Mouse (Mus musculus) B cell, adult 2 months (primary cell): ENCODE results near the gene Slc39a11.

Experiments
- DNase-seq, 2 experiments: peaks; one replicate each; pipeline ENCODE4 v3.0.0; 2022

Gene Slc39a11

DNA sequence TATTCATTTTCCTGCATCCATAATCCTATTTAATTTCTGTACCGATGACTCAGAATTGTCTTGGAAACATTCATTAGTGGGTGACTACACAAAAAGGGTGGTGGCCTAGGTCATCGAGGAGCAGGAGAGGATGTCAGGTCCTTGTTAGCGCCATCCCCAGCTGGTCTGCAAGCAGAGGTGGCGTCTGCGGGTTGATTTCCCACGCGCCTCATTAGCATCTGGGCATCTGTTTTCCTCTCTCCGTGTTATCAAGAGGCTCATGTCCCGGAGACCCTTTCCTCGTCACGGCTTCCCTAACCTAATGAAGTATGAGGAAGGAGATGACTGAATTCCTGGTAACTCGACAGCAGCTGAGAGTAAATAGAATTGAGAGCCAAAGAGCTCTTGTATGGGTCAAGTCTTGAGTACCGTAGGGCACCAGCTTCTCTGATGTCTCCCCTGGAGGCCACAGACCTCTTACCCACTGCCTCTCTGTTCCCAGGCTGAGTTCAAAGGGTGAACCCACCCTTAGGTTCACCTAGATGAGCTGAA lies 319.8 kb downstream of the Slc39a11 start:
- DNase-seq, result no peak

DNA sequence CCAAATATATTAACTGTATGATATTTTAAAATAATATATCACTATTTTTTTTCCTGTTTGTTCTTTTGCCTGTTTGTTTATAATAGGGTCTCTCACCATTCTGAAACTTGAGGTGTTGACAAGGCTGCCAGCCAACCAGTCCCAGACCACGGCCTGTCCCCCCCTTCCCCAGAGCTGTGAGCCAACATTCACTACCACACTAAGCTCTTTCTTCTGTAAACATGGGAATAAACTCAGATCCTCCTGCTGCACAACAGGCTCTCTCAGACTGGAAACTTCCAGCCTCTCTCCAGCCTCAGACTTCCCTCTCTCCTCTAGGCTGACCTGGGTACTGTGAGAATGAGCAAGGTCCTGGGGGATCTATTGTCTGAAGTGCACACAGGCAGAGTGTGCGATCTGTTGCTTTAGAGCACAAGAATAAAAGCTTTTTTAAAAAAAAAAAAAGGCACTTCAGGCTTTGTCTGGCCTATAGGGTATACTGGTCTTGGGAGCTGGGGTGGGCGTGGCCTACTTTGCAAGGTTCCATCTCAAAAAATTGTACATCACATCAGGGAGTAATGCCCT lies 322.3 kb downstream of the Slc39a11 start:
- DNase-seq, result no peak

DNA sequence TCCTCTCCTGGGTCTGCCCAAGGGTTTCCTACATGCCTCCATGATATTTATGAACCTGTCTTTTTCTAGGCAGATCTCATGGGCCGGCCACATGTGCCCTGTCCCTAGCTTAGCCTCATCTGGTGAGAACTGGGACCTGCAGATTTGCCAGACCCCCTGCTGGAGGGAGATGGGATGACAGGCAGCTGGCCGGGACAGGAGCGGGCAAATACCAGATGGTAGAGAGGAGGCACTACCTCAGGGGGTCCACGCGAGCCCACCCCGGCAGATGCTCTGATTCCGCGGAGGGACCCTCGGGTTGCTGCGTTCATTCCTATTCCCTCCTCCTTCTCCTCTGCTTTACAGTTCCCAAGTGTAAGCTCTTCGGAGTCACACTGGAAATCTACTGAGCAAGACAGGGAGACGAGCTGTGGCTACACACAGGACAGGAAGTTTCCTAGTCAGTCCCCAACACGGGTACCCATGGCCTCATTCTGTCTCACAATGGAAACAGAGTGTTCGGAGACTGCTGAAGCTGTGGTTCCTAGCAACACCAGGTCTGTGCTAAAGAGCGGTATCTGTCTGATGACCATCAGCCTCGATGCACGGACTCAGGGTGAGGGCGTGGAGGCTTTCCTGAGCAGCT lies 323.4 kb downstream of the Slc39a11 start:
- DNase-seq, result peak; percentile 71 to 73

DNA sequence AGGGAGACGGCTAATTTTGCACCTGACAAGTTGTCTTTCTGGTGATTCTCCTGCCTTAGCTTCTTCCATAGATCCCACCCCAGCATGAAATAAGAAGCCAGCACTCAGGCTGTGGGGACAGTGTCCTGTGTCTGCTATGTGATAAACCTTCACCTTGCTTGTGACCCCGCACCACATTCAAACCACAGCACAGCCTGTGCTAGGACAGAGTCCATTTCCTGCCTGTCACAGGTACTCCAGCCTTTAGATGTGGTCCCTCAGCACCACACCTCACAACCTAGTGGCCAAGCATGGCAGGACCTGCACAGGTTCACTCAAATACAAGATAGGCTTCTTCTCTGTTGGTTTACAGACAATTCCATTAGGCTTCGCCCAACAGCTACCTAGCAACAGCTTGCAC lies 328.3 kb downstream of the Slc39a11 start:
- no peak for DNase-seq

DNA sequence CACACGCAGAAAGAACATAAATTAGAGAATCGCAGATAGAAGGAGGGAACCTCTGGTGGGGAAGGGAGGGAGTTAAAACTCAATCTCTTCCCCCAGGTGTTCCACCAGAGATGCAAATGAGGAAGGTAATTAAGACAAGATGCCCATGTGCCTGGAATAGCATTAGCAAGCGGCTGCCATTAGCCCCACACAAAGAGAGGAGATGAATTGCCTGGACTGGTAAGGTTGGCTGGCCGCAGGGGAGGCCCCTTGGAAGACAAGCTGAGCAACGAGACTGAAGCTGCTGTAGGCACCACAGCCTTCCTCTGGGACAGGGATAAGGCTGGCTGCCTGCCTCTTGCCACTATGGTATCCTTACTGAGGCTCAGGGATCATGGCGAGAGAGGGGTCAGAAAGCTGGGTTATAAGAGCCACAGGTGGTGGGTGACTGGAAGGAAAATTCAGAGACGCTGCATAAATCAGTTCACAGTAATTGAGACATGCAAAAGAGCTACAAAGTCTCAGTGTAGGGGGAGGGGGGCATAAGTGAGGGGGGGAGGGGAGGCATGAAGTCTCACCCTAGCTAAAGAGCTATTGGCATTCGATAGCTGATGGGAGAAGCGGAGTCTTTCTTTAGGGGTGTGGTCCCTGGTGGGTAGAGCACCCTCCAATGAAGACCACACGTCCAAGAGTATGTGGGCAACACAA lies 340.5 kb downstream of the Slc39a11 start:
- no peak for DNase-seq

DNA sequence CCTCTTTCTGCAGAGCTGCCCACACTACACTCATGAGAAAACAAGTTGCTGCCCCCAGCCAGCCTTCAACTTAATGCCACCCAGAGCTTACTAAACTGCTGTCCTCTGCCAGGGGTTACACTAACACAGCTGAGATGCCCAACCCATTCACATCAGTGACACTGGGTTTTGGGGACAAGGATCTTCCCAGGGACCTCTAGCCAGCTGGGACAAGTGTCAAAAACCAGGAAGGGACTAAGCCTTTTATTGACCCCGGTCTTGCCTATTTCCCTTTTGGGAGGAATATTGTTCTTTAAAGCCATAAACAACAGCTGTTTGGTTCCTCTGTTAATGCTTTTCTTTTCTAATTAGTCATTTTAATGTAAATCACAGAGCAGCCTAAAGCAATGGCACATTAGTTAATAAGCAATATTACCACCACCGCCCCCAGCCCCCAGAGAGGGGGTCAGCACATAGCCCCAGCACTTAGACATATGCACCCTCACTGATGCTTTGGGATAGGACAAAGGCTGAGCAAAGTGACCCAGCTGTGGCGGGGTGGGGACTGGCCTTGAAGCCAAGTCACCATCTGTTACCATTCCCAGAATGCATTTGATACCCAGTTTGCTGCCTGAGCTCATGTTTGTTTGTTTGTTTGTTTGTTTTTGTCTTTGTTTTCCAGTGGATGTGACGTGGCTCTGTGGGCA lies 341.5 kb downstream of the Slc39a11 start:
- DNase-seq, result no peak

DNA sequence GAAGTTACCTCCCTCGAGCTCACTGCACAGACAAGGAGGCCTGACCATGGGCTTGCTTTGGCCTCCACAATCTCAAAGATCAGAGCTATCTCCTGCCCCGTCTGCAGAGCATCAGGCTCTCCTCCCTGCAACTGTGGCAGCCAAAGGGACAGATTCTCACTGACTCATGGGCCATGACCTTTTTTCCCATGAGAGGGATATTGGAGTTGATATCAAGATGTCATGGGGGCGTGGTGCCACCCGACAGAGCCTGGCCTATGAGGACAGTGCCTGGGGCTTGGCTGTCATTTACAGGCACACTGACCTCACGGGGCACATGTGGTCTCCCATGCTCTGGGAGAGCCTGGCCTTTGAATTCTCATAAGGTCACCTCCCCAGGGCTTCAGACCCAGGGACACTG lies 346.7 kb downstream of the Slc39a11 start:
- no peak for DNase-seq

DNA sequence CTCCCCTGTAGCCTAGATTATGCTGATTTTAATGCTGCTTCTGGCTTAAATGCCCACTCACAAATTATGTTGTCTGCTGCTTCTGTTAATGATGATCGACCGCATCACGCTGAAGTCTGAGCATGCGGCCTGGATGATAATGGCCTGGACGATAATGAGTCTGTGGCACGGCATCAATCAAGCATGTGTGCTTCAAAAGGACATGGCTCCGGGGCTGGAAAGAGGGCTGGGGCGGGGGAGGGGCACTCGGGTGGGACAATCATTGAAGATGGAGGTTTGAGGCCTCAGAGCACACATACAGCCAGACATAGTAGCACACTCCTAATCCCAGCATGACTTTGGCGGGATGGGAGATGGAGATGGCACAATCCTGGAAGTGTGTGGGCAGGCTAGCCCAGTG lies 350.4 kb downstream of the Slc39a11 start:
- no peak for DNase-seq

DNA sequence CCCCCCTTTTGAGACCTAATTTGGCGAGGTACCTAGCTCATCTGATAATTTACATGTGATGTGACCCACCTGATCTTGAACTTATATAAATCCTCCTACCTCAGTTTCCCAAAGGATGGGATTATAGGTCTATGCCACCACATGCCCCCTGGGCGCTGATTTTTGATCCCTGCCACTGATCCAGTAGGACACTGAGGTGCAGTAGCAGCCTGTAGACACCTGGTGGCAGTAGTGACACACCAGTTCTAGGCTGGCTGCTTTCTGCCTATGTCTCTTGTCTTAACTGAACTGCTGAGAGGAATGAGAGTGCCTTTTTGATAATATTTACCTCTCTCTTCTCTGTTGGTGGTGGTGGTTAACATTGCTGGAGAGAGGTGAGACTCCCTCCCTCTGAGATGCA lies 352.1 kb downstream of the Slc39a11 start:
- peak; percentile 69 to 74 for DNase-seq

DNA sequence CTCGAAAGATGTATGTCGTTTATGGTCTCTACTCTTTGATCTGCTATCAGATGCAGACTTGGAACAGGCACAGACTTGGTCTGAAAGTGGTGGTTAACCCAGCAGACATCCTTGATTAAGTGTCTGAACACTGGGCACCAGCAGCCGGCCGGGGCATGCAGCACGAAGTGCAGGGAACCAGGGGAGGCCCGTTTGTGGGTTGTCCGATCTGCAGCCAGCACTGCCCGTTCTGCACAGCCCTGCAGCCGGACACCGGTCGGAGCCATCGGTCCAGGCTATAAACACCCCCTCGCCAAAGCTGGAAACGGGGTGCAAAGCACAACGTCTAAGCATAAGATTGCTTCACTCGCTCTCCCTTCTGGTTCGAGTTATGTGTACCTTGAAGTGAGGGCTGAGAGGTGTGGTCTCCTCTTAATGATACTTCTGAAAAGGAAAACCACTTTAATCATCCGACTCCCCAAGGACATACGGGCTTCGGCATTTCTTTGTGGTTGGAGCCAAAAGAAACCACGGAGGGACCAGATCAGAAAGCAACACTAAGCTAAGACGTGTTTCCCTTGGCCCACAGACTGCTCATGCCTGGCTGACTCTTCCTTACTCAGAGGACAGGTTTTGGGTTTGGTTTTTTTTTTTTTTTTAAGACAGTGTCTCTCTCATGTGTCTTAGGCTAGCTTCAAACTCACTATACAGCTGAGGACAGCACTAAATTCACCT lies 352.8 kb downstream of the Slc39a11 start:
- DNase-seq, result no peak

DNA sequence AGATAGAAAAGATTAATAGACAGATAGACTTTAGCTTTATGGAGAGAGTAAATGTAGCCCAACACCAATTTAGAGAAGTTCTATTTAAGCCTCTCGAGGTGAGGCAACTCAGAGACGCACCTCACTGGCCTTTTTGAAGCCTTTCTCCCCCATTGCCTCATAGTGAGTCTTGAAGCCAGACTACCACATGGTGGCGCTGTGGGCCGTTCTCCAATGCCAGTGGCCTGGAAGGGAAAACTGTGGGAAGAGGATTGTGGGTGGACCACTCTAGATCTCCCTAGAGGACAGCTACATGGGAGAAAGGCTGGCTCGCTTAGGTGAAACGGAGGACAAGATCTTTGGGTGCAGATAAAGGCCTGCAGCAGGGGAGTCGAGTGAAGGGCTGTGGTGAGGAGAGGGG lies 353.7 kb downstream of the Slc39a11 start:
- DNase-seq, result peak; percentile 27 to 34

DNA sequence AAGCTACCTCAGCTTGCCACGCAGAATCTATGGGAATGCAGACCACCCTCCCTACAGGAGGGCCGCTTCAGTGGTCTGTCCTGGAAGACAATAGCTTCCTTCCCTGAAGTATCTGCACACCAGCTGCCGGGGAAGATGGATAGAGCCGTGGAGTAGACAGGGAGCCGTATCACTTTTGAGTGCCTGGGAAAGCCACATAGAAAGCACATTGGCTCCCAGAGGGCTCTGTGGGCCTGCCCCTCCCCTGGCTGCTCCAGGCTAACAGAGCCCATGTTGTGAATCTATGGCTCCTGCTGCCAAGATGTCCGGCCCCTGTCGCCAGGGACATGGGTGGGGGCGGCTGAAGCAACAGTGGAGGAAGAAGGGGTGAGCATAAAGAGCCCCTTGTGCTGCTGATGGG lies 355.4 kb downstream of the Slc39a11 start:
- DNase-seq, result no peak

DNA sequence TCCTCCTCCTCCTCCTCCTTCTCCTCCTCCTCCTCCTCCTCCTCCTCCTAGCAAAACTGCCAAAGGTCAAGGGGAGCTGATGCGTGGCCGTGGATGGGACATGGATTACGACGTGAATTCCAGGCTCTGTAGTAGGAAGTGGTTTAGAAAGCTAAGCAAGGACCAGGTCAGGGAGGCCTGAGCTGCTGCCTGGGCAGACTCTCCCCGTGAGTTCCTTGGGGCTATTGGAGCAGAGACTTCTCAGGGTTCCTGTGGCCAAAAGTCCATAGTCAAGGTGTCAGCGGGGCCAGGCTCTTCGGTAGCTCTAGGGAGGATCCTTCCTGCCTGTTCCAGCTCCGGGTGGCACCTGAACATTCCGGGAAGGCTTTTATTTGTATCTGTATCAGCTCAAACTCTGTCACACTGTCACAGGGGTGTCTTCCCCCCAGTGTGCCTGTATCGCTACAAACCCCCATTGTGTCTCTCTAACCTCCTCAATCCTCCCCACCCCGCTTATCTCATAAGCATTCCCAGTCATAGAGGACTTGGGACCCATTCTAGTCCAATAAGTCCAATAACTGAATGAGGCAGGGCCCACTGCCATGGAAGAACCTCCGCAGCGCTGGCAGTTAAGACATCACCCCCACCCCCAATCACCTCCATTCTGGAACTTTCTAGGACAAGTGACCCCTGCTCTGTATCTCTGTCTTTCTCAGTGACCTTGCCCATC lies 356.8 kb downstream of the Slc39a11 start:
- DNase-seq, result no peak

DNA sequence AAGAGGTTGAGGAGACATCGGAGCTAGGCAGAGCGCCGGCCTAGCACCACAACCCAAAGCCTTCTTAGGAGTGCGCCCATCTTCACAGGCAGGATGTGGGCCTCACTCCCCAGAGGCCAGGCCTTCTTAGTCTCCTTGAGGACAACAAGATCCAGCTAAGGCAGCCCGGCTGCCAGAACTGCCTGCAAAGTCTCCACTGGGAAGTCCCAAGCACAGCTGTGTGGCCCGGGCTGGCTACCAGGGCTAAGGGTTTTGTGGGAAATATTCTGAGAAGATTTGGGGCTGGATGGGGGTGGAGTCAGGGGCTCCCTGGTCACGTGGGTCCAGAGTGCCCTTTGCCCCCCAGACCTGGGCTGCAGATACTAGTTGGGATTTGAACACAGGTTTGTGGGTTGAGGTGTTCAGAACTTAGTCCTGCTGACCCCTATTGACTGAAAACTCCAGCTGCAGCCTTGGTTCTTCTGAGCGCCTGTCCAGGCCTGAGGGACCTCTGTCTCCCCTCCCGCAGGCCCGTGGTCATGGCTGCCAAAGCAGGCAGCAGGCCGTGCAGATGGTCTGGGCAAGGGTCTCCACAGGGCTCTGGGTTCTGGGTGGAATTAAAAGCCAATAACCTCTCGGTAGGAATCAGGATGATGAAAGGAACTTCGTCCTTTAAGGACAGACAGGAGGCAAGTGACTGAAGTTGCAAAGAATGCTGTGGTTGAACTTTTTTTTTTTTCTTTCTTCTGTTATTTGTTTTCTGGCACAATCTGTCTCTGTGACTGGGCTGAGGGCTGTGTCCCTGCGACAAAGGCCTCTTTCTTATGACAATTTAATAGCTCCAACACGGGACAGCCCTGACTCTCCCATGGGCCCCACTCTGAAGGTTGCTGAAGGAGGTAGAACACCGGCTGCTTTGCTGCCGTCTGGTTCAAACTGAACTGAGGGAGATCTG lies 357.8 kb downstream of the Slc39a11 start:
- DNase-seq, result no peak

DNA sequence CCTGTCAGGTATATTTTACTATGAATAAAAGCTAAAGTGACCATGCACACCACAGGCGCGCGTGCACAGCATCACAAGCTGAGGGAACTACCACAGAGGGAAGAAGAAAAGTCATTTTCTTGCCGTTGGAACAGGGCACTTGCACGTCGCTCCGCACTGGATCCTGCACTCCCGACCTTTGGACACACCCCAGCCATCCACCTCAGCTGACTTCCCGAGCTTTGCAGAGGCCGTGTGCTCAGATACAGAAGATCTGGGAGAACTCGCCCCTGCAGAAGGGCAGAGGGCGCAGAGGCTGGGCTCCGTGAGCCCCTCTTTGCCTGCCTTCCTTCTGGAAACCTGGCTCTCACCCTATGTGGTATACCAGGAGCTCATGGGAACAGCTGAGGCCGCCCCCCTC lies 359.0 kb downstream of the Slc39a11 start:
- DNase-seq, result no peak

DNA sequence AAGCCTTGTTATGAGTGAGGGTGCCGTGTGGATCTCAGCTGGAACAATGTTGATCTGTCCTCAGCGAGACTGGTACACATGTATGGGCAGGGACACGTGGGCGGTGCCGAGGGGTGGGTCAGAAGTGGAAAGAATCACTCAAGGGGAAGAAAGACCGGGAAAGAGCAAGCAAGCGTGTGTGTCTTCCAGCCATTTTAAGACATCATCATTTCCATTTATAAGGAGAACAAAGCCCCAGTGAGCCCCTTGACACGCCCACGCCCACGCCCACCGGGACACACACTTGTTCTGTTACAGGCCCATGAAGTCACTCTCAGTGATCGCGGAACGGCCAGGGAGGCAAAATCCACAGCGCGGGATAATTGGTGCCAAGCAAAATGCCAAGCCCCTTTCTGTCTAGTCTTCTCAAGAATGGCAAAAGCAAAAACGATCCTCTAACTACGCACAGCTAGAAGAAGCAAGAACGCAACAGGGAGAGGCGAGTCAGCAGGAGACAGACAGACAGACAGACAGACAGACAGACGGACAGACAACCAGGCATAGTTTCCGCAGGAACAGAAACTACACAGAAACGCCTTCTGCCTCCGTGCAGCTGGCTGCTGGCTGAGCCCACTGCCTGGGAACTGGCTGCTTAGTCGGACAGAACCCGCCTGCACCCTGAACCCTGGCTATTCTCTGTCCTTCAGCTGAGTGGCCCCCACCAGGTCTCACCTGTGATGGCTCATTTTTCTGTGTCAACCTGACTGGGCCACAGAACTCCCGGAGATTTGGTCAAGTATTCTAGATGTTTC lies 364.7 kb downstream of the Slc39a11 start:
- DNase-seq, result no peak

DNA sequence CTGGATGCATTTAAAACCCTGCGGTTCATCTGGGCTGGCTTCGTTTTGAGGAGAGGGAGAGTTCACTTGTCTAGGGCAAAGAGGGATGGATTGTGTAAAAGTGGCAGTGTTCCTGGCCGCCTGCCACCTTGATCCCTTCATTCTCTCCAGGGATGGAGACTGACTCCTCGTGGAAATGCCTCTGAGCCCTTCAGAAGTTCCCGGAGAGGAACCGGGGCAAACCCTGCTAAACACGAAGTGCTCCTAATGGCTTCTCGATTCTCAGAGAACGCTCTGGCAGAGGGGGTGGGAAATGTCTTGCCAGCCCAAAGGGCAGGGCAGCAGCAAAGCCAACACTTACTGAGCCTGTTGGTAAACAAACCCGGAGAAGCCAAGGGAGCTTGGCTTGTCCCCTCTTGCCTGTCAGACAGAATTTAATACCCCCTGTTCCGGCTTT lies 366.5 kb downstream of the Slc39a11 start:
- no peak for DNase-seq

DNA sequence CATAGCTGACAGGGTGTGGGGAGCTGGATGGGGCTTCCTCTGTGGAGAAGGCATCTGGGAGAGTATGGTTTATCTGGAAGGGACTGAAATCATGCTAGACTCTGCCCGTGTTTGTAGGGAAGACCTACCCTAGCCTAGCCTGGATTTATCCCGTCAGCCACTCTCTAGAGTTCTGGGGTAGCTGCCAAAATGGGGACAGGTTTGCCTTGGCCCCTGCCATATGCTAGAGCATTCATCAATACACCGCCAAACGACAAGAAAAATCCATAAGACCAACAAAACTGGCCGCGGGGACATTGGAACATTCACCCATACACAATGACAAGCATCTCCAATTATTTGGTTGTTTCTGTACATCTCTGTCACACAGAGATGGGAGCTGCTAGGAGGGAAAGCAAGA lies 371.6 kb downstream of the Slc39a11 start:
- DNase-seq, result no peak

DNA sequence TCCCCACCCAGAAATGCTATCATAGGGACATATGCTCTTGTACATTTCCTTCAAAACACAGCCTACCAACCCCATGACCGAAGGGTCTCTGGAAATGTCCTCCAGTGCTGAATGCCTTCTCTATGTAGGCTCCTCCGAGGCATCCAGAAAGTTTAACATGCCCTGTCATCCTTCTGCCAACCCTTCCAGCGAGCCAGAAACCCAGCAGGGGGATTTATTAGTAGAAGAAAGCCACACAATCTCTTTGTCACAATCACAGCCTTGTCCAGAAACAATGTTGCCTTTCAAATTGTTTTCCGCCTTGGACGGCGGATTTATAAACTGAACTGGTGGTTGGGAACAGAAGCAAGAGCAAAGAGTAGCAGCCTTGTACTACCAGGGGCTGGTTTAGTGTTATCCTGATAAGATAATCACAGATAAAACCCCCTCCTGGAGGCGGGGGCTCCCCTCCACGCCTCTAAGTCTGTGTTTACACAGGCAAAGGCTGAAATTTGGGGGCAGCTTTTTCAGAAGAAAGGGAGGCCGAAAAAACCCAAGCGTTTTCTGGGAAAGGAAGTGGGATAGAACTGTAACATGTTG lies 372.8 kb downstream of the Slc39a11 start:
- no peak for DNase-seq

DNA sequence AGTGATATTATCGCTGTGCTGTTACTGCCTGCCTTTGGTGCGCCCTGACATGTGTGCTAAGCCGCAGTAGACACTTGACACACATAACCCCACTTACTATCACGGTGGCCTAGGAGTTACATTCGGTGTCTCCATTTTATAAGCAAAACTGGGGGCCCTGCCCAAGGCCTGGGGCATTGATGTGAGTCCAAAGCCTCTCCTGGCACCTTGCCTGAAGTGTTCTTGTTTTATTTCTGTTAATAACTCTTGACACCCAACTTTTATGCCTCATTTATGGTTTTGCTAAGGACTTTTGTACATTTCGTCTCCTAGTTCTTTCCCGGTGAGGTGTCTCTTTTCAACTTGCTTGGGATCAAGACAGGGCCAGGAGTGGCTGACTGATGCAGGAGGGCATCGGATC lies 373.4 kb downstream of the Slc39a11 start:
- no peak for DNase-seq
